Mouse (Mus musculus) embryo, embryonic 11.5 days (tissue): ENCODE data around the gene Epha6.

Source experiments
- DNase-seq: peaks from one replicate; pipeline ENCODE4 v3.0.0-alpha.2; 2012; ENCODE audit warnings: low read depth, low spot score

Gene Epha6

DNA sequence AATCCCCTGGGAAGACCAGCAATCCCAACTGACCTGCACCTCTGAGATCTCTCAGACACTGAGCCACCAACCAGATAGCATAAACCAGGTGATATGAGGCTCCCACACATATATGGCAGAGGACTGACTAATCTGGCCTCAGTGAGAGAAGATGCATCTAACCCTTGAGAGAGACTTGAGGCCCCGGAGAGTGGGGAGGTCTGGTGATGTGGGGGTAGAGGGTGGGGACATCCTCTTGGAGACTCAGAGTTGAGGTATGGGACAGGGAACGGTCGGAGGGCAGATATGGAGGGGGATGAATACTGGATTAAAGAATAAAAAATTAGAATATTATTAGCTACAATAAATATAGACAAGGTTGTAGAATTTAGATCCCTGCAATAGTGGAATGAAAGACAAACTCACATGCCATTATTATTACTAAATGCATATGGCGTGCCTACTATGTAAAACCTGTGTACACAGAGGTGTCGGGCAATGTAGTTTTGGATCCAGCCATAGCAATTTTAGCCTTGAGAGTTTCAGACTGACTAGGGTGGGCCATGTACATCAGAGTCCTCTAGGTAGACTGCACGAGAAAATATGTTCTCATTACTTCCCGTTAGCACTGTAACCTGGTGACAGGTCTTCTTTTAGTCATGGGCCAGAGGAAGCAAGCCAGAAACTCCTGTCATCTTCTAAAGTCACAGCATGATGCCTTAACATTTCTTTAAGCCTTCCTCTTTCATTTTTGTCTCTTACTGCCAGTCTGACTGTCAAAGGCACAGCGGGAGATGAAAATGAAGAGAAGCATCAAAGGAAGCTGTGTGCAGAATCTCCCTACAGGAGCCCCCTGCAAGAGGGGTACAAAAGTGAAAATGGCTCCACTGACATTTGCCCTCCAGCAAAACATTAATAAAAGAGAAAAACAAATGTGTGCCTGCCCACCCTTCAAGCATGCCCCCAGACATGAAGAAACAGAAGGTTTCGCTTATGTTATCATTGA is 338.7 kb downstream of the Epha6 start:
- DNase-seq, result no peak

DNA sequence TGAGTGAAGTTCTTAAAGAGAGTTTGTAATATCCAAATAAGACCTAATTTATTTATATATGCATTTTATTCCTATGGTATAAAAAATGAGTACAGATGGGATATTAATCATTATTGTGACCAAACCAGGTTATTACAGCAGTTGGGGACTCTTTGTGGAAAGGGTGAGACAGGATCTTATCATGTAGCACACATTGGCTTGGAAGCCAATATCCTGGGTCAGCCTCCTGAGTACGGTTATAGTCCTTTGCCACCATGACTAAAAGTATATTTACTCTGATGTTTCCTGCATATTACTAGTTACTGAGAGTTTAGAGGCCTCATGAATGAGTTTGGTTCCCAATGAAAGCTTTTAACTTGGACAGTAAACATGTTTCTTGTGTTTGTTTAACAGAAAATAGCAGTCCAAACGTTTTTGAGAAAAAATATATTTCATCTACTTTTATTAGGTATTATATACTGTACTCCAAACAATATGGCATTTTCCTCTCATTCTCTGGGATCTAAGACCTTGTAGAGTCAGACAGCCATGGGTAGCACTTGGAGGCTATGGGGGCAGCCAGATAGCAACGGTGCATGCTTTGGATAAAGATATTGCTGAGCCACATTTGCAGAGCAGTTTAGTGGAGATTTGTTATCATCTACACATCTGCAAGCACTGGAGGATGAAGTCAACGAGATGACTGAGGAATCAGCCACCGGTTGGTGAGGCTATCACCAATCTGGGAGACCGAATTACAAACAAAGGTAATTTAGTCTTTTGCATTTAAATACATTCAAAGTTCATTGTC is 340.4 kb downstream of the Epha6 start:
- no peak for DNase-seq

DNA sequence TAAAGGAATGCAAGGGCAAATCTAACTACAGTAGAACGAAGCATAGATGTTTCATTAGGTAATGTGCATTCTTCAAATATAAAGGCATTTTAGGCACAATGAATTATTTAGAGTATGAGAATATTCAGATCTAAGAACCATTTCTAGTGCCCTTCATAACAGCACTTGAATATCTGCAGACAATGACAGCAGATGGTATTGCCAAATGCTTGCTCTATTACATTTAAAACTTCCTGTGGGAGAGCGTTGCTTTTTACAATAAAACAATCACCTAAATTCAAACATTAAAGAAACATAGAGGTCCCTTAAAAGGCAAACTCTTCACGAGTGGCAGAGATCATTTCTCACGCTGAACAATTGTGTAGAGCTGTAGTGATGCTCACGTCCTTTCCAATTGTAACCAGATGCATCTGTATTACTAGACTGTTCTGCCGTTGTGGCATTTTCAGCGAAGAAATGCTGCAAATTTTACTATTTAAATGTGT is 347.1 kb downstream of the Epha6 start:
- DNase-seq, result no peak

DNA sequence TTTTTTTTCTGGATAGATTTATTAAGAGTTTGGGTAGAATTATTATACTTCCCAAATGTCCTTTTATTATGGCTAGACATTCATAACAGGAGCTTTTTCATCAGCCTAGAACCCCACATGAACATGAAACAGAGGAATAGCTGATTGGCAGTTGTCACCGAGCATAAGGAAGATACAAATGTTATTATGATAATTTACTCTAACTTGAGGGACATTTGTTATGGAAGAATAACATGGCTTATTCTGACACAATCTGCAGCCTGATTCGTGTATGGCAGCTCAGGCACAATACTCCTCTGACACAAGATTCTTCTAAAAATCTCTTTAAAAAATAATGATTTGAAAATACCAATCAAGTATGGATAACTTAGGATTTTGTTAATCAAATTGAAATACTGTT is 347.7 kb downstream of the Epha6 start:
- DNase-seq, result no peak

DNA sequence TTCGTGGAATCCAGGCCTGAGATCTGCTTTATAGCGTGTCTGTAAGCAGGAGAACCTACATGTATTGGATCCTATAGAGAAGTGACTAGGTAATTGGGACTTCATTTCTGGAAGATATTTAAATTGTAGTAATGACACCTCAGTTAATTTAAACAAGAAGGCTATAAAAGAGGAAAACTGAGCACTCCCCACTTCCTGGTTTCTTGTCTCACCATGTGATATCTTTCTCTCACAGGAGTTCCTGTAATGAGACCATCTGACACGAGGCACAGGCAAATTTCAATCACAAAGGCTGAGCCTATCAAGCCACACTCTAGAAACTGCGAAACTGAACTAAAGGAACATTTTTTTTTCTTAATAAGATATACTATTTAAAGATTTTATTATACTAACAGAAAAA is 348.3 kb downstream of the Epha6 start:
- no peak for DNase-seq

DNA sequence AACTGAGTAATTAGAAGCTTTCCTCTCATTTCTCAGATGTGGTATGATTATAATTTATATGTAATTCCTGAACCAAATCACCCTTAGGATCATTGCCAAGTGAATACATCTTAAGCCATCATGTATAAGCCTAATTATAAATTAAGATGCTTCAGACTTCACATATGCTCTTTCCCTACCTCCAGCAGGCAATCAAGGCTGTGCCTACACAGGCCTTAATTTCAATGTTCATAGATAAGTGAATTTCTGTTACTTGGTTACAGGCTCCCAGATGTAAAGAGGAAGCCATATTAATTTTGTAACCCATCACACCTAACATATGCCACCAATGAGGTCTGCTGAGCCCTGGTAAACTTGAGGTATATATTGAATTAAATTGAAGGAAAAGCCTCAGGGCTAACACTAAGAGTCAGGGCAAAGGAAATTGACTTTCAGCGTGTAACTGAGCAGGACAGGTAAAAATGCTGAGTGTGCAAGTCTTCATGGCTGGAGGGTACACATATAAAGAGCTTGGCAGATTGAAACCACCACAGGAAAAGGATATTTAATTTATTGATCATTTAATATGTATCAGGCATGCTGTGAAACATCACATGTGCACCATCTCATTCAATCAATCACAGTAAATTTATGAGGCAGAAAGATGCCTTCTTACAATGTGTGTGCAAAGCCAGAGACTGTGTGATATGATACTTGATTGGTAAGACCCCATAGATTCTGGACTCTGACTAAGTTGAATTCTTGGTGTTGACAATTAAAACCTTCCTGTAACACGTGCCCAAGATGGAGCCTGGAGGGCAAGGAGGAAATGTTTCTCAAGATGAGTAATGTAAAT is 365.8 kb downstream of the Epha6 start:
- DNase-seq, result no peak

DNA sequence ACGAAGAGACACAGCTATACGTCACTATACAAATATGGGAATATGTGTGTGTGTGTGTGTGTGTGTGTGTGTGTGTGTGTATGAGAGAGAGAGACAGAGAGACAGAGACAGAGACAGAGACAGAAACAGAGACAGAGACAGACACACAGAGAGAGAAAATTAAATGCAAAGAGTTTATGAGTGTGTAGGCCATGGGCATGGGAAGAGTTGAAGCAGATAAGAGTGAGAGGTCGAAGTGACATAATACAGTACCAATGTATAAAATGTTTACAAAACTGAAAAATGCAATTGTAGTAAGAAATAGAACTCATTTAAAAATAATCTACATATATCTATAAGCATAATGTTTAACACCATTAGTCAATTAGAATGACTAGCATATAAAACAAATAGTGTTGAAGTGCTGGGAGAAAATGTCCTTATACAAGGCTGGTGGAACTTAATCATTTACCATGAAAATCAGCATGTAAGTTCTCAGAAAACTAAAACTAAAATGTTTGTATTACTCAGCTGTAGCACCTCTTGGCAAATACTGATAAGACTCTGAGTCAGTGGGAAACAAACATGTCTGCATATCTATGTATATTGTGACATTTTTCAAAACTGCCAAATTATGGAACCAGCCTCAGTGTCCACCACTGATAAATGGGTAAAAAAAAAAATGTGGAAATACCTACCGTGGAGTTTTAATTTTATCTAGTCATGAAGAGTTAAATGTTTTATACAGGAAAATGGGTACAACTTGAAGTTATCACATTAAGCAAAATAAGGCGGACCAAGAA is 371.2 kb downstream of the Epha6 start:
- DNase-seq, result no peak

DNA sequence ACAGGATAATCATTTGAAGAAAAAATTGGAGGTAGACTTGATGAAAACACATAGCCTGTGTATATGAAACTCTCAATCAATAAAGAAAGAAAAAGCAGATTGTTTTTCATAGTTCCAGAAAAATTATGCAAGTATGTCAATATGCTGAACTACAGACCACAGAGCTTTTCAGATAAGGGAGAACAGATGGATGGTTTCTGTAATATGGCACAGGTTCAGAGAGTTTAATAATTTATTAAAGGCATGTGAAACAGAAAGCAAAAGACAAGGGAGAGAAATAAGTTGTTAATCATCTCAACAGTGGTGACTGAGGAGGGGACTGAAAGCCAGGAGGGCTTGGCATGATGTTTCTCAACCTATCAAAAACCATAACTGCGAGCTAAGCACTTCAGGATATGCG is 372.3 kb downstream of the Epha6 start:
- DNase-seq, result no peak

DNA sequence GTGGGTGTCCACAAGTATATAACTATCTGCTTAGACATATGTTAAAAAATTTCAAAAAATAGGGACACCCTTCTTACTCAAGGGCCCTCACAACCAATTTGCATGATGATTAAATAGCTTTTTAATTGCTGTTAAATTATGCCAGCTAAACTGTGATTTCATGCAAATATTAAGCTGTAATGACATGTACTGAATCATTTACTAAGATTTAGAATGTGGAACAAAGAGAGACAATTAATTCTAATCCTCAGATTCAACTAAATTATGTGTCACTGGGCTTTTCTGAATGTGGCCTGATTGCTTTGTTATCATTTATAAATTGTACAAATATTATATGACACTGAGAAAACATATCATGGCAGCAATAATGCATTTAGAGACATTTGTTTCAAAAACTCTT is 396.2 kb downstream of the Epha6 start:
- DNase-seq, result no peak

DNA sequence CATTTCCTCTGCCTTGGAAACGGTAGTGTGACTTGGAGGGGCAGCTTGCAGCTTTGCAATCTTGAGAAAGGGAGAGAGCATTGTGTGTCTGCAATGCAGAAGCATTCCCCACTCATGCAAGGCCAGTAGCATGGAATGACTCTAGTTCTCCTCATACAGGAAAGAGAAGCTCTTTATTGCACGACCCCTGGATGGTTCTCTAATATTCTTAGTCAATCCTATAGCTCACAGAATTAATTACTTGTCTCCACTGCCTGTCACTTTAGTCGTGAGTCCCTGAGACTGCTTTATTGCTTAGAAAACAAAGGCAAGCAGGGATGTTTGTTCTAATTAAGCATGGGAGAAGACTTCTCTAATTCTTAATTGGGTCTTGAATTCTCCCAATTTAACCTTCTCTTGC is 429.8 kb downstream of the Epha6 start:
- DNase-seq, result no peak

DNA sequence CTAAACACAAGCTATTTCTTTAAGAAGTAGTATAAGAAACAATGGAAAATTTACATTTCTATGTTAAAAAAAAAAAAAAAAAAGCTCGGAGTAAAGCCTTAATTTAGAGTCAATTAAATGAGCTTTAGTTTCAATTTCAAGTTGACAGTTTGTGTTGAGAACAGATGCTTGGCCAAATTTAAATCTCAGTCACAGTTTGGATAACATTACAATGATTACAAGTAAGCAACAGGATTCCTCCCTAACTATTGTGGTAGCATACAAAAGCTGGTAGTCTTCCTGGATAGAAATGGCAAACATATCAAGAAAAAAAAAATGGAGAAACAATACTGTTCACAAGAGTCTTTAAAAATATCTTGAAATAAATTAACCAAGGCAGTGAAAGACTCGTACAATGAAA is 452.9 kb downstream of the Epha6 start:
- DNase-seq, result no peak

DNA sequence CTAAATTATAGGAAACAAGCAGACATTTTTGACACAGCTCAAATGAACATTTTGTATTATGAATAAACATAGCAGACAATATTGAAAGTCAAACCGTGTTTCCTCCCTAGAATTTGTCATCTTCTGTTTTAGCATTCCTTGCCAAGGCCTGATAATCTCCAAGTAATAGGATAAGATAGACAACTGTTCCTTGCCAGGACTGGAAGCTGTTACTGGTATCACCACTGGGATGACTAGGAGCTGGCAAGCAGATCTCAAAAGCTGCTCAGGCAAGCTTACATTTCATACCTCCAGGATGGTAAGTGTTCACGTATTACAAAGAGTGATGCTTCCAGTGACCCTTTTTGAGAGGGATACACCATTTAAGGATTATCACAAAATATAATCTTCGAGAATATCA is 461.0 kb downstream of the Epha6 start:
- DNase-seq, result no peak

DNA sequence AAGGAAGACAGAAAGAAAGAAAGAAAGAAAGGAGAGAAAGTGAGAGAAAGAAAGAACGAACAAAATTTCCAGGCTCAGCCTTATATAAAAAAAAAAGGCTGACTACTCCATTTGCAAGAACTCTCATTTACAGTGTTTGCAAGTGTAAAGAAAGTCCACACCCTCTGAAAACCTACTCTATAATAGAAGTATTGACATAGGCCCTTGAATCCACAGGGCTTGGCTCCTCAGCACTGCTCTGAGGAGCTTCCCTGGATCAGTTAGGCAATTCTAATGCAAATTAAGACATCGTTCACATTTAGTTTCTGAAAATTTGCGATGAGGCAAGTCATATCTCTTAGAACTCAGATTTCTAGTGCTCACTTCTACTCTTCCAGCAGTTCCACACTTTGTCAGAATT is 483.9 kb downstream of the Epha6 start:
- DNase-seq, result no peak

DNA sequence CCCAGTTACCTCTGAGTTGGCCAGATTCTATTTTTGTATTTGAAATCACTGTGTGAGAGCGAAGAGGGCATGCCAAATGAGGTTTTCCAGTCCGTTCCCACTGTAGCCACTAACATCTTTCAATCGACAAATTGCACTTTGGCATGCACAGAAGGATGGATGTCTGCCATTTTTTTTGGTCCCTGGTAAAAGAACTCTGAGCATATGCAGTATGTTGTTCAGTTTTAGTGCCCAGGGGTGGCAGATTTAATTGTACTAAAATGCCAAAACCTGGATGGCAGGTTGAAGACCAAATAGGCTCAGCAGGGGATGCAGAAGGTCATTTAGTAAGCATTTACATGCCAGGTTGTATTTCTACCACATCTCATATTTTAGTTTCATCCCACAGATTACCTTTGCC is 503.1 kb downstream of the Epha6 start:
- DNase-seq, result no peak

DNA sequence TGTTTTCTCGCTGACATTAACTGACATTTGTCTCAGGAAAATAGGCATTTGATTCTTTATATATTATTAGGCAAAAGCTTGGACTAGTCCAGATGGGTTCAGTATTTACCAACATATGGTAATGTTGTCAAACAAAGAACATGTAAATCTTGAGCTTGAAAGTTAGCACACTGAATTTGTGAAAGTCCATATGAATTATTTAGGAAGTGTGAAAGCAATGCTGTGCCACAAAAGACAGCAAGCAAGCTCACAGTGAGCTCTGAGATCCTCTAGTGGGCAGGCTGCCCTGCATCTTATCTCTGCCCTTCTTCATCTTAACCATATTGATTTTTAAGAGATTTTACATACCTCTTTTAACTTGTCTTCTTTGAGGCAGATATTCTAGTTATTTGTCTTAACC is 510.0 kb downstream of the Epha6 start:
- no peak for DNase-seq

DNA sequence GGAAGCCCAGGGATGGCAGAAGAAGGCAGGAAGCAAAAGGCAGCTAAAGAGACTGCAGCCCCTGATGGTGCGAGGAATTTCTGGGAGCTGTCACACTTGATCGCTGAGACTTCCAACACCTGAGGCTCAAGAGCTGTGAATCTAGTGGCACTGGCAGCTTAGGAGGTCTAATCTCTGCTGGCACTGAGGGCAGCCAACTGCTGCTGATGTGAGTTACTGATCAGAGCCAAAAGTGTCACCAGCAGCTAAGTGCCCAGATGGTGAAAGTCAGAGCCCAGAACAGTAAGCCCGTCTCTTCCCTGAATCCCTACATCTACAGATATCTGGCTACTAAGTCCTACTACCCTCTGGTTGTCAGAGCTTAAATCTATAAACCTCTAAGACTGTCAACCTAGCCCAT is 518.4 kb downstream of the Epha6 start:
- DNase-seq, result no peak

DNA sequence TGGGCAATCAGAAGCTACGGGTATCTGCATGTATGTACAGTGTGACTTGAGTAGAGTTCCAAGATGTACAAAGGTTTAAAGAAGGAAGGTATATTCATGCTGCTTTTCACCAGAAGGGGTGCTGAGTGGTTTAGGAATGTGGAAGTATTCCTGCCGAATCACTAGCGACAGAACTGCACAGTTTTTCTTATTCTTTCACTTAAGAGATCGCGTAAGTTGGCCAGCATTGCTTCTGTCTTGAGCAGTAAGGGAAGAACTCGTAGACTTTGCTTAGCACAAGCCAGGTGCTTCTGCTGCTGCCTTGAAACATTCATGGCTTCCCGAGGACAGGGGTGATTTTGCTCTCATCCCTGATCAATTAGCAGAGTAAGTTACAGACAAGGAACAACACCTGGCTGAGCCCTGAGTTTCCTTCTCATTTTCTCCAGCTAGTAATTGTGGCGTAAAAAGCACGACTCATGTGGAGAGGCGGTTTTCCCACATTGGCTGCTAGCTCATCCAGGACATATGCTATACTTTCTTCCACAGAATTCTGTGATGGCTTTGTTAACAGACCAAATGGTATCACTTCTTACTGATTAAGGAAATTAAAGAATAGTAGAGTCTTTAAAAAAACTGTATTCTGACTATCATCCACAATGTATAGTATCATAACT is 534.7 kb downstream of the Epha6 start:
- DNase-seq, result no peak

DNA sequence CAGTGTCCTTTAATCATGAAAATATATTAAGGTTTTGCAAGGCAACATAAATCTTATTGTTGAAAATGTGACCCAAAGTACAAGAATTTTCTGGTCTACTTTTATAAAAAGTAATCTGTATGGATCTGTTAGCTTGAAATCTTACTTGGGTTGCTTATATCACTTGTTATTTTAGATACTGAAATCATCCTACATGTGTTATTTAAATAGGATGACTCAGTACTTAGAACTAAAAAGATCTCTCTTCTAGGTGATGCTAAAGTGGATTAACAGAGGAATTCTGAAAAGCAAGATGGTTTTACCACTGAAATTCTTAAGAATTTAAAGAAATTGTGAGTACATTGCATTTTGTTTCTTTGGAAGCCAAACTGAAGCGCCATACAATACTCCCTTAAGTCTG is 561.5 kb downstream of the Epha6 start:
- DNase-seq, result no peak

DNA sequence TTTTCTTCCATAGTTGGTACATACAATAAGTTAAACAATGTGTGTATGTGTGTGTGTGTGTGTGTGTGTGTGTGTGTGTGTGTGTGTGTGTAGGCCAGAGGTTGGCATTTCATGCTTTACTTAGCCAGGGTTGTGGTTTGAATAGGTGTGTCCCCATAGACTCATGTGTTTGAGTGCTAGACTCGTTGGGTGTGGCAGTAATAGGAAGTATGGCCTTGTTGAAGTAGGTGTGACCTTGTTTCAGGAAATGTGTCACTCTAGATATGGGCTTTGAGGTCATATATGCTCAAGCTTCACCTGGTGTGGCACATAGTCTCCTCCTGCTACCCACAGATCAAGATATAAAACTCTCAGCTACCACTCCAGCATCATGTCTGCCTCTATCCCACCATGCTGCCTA is 577.0 kb downstream of the Epha6 start:
- no peak for DNase-seq

DNA sequence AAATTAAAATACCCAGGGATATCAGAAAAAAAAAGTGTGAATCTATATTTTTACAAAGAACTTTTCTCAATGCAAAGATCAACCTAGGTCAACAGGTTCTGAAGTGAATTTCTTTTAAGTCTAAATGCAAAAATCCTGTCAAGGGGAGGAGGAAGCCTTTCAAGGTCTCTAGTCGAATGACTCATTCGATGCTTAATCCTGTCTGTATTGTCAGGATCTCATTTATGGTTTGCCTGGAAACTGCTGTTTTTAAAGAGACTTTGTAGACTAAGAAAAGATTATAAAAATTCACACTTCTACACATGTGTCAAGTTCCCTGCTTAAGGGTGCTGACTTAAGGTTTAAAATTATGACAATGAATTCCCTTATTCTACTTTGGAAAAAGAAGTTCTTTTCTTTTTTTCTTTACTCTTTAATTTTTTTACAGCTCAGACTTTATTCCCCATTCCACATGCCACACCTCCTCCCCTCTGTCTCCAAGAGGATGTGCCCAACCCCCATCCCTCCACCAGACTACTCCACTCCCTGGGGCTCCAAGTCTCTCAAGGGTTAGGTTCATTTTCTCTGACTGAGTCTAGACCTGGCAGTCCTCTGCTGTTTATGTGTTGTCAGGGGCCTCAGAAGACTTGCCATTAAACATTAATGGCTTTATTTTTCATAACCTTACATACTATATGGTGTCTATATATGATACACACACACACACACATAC is 598.3 kb downstream of the Epha6 start:
- DNase-seq, result no peak
